Mouse (Mus musculus): Measurements from ENCODE around the gene Ddx20. TPM values are rescaled to one million over a fixed set of nuclear protein-coding genes. Genes with fewer than 3 reads are reported as not detected.

Ddx20 gene
- polyA plus RNA-seq, 1 experiment from 2014 or later, result 35.1 TPM

- Histone ChIP-seq H3K4me2 (no peak overlapping the region), H3K9me3 (no peaks in the 10 kb centered on the region), H3K4me1 (peaks cover 3% of the 10 kb centered on the region; the same call in 1 of the 2 replicates), H3K9ac (no peak overlapping the region), H3K36me3 (peaks cover 9% of the 10 kb centered on the region; the same call in 1 of the 2 replicates), H3K4me3 (replicated peaks) (no peak overlapping the region), H3K27me3 (replicated peaks) (no peaks in the 10 kb centered on the region), H3K27ac (no peak overlapping the region)
- ATAC-seq (ENCODE audit: insufficient read depth, low FRiP score, low read depth), result no peak
- 75% methylated on average over 2 of the region's 2 CpGs for WGBS
Observed at GRCm38 (mm10) chr3:105688536-105688935, 1.2 kb upstream of the Ddx20 start.

DNA sequence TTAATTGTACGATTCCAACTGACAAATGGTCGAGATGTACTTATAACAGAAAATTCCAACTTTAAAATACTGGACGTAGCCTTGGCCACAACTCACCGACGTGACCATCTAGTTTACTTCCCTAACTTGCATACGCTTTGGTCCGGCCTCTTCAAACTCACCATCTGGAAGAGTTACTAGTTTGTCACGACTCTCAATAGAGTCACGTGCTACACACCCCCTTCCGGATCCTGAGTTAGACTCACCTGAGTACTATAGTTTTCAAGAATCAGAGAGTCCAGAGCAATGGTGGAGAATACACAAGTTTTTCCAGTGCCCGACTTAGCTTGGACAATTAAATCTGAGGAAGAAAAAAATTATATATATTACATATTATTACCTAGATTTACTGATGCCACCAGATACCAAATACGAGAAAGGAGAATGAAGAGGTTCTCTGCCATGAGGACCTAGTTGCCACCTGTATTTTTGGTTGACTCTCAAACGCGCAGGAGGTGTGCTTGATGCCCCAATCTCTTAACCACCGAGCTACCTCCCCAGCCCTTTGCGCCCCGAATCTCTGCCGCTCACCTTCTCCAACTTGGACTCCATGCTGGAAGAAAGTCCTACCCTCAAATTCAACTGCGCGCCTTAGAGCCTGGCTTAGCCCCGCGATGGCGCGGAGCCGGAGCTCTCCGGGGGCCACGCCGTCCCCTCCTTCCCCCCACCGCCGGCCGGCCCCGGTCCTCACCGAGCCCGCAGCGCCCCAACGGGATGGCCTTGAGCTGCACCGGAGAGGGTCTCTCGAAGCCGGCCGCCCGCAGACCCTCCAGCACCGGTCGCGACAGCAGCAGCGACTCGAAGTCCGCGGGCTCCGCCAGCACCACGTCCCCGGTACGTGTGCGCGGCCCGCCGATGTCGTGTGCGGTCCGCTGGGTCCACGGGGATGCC, 715 bp downstream of the Ddx20 start:
- Histone ChIP-seq H3K9me3 (no peaks in the 10 kb centered on the region), H3K9ac (peak overlapping the region; percentile 86), H3K4me1 (peaks cover 3% of the 10 kb centered on the region; the same call in 1 of the 2 replicates), H3K27ac (peak overlapping the region; percentile 78), H3K36me3 (peaks cover 19% of the 10 kb centered on the region; the same call in 1 of the 2 replicates), H3K4me2 (peak overlapping the region; percentile 65), H3K27me3 (replicated peaks) (no peaks in the 10 kb centered on the region), H3K4me3 (replicated peaks) (peak overlapping the region; percentile 88)
- WGBS, result 7% methylated on average over 56 of the region's 60 CpGs
- peak; percentile 44; the same call in 1 of the 2 replicates for ATAC-seq (ENCODE audit: insufficient read depth, low FRiP score, low read depth)

GRCm38 (mm10) chr3:105680346-105680745, 7.0 kb downstream of the Ddx20 start:
- Histone ChIP-seq H3K4me2 (no peak overlapping the region), H3K4me1 (no peaks in the 10 kb centered on the region), H3K27ac (no peak overlapping the region), H3K36me3 (peaks cover 40% of the 10 kb centered on the region), H3K27me3 (replicated peaks) (no peaks in the 10 kb centered on the region), H3K4me3 (replicated peaks) (no peak overlapping the region), H3K9me3 (no peaks in the 10 kb centered on the region), H3K9ac (no peak overlapping the region)
- ATAC-seq (ENCODE audit: insufficient read depth, low FRiP score, low read depth), result no peak
- 89% methylated on average over 7 of the region's 7 CpGs for WGBS

GRCm38 (mm10) chr3:105675932-105676331, 11.4 kb downstream of the Ddx20 start:
- no peaks in the 10 kb centered on the region for H3K9me3 ChIP-seq
- no peaks in the 10 kb centered on the region for H3K4me1 ChIP-seq
- H3K9ac ChIP-seq, result no peak overlapping the region
- no peaks in the 10 kb centered on the region for H3K27me3 ChIP-seq (replicated peaks)
- no peak overlapping the region for H3K4me3 ChIP-seq (replicated peaks)
- no peak overlapping the region for H3K4me2 ChIP-seq
- no peak for ATAC-seq (ENCODE audit: insufficient read depth, low FRiP score, low read depth)
- peaks cover 21% of the 10 kb centered on the region for H3K36me3 ChIP-seq
- H3K27ac ChIP-seq, result no peak overlapping the region
- 46% methylated on average over 2 of the region's 2 CpGs for whole genome bisulfite sequencing

- Histone ChIP-seq H3K9ac (no peak overlapping the region), H3K27me3 (replicated peaks) (no peaks in the 10 kb centered on the region), H3K9me3 (no peaks in the 10 kb centered on the region), H3K4me2 (no peak overlapping the region), H3K4me1 (no peaks in the 10 kb centered on the region), H3K36me3 (peaks cover 18% of the 10 kb centered on the region), H3K27ac (no peak overlapping the region), H3K4me3 (replicated peaks) (no peak overlapping the region)
- WGBS, result 19% methylated on average over 7 of the region's 7 CpGs
- ATAC-seq (ENCODE audit: insufficient read depth, low FRiP score, low read depth), result peak; percentile 53
Observed at GRCm38 (mm10) chr3:105674595-105675218, 12.7 kb downstream of the Ddx20 start.

GRCm38 (mm10) chr3:105670801-105671200, 16.6 kb downstream of the Ddx20 start:
- no peak for ATAC-seq (ENCODE audit: insufficient read depth, low FRiP score, low read depth)
- Histone ChIP-seq H3K27ac (no peak overlapping the region), H3K4me1 (no peaks in the 10 kb centered on the region), H3K4me3 (replicated peaks) (no peak overlapping the region), H3K4me2 (no peak overlapping the region), H3K36me3 (no peaks in the 10 kb centered on the region), H3K9me3 (no peaks in the 10 kb centered on the region), H3K27me3 (replicated peaks) (no peaks in the 10 kb centered on the region), H3K9ac (no peak overlapping the region)
- WGBS, result 86% methylated on average over 1 of the region's 1 CpGs

- H3K9me3 ChIP-seq, result no peaks in the 10 kb centered on the region
- H3K4me2 ChIP-seq, result no peak overlapping the region
- ATAC-seq (ENCODE audit: insufficient read depth, low FRiP score, low read depth), result no peak
- no peak overlapping the region for H3K27ac ChIP-seq
- no peaks in the 10 kb centered on the region for H3K27me3 ChIP-seq (replicated peaks)
- no peaks in the 10 kb centered on the region for H3K36me3 ChIP-seq
- 83% methylated on average over 3 of the region's 3 CpGs for WGBS
- H3K9ac ChIP-seq, result no peak overlapping the region
- H3K4me1 ChIP-seq, result no peaks in the 10 kb centered on the region
- no peak overlapping the region for H3K4me3 ChIP-seq (replicated peaks)
Observed at GRCm38 (mm10) chr3:105669776-105670175, 17.6 kb downstream of the Ddx20 start.

DNA sequence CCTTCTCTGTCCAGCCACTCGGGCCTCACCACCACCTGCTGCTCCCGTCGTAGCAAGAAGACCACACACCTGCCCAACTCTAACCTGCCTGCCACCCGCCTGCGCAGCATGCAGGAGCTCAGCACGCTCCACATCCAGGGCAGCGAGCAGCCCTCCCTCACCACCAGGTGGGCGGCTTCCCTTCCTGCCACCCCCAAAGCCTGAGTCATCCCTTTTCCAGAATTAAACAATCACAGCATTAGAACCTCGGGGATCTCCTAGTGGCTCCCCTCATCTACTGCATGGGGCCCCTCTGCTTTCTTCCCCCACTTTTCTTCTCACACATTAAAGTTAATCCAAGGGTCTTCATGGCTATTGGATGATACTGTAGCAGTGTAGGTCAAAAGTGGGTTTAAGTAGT, 19.2 kb downstream of the Ddx20 start:
- no peaks in the 10 kb centered on the region for H3K27me3 ChIP-seq (replicated peaks)
- H3K4me3 ChIP-seq (replicated peaks), result no peak overlapping the region
- no peak for ATAC-seq (ENCODE audit: insufficient read depth, low FRiP score, low read depth)
- no peak overlapping the region for H3K4me2 ChIP-seq
- no peaks in the 10 kb centered on the region for H3K9me3 ChIP-seq
- 41% methylated on average over 9 of the region's 9 CpGs for WGBS
- H3K27ac ChIP-seq, result no peak overlapping the region
- no peaks in the 10 kb centered on the region for H3K4me1 ChIP-seq
- H3K9ac ChIP-seq, result no peak overlapping the region
- H3K36me3 ChIP-seq, result no peaks in the 10 kb centered on the region

- no peaks in the 10 kb centered on the region for H3K36me3 ChIP-seq
- WGBS, result 68% methylated on average over 4 of the region's 4 CpGs
- H3K4me1 ChIP-seq, result no peaks in the 10 kb centered on the region
- no peaks in the 10 kb centered on the region for H3K9me3 ChIP-seq
- H3K9ac ChIP-seq, result no peak overlapping the region
- no peak overlapping the region for H3K4me3 ChIP-seq (replicated peaks)
- H3K27ac ChIP-seq, result no peak overlapping the region
- no peaks in the 10 kb centered on the region for H3K27me3 ChIP-seq (replicated peaks)
- H3K4me2 ChIP-seq, result no peak overlapping the region
- ATAC-seq (ENCODE audit: insufficient read depth, low FRiP score, low read depth), result no peak
Observed at GRCm38 (mm10) chr3:105666996-105667523, 20.3 kb downstream of the Ddx20 start.

GRCm38 (mm10) chr3:105665105-105665765, 22.1 kb downstream of the Ddx20 start:
- no peak overlapping the region for H3K27ac ChIP-seq
- no peak for ATAC-seq (ENCODE audit: insufficient read depth, low FRiP score, low read depth)
- no peak overlapping the region for H3K9ac ChIP-seq
- no peak overlapping the region for H3K4me2 ChIP-seq
- H3K36me3 ChIP-seq, result no peaks in the 10 kb centered on the region
- WGBS, result 77% methylated on average over 9 of the region's 9 CpGs
- no peaks in the 10 kb centered on the region for H3K9me3 ChIP-seq
- H3K27me3 ChIP-seq (replicated peaks), result no peaks in the 10 kb centered on the region
- H3K4me3 ChIP-seq (replicated peaks), result no peak overlapping the region
- H3K4me1 ChIP-seq, result no peaks in the 10 kb centered on the region

- 44% methylated on average over 8 of the region's 8 CpGs for WGBS
Observed at GRCm38 (mm10) chr3:105663043-105663442, 24.3 kb downstream of the Ddx20 start.

More at GRCm38 (mm10) chr3:105663043-105663442, 24.3 kb downstream of the Ddx20 start:
- H3K4me3 ChIP-seq (replicated peaks), result no peak overlapping the region
- no peaks in the 10 kb centered on the region for H3K36me3 ChIP-seq
- ATAC-seq (ENCODE audit: insufficient read depth, low FRiP score, low read depth), result no peak
- H3K9ac ChIP-seq, result no peak overlapping the region
- H3K4me1 ChIP-seq, result no peaks in the 10 kb centered on the region
- H3K4me2 ChIP-seq, result no peak overlapping the region
- no peaks in the 10 kb centered on the region for H3K9me3 ChIP-seq
- H3K27ac ChIP-seq, result no peak overlapping the region
- no peaks in the 10 kb centered on the region for H3K27me3 ChIP-seq (replicated peaks)

Data from stomach, embryonic 15.5 days (tissue).